Mouse (Mus musculus) C2C12 (cell line): ENCODE data around the gene Utrn.

ENCODE experiments used
- CEBPB ChIP-seq: IDR thresholded peaks from one replicate; pipeline ENCODE4 v1.6.1; 2011; ENCODE audit warnings: low read depth, mild to moderate bottlenecking, control low read depth, moderate library complexity
- CTCF ChIP-seq: IDR thresholded peaks from one replicate; pipeline ENCODE4 v1.5.1; 2011; ENCODE audit not compliant: control insufficient read depth, insufficient read depth, insufficient read length
- MAX ChIP-seq: IDR thresholded peaks from one replicate; pipeline ENCODE4 v1.6.1; 2011; ENCODE audit warnings: mild to moderate bottlenecking, control low read depth
- MYOG ChIP-seq: IDR thresholded peaks from one replicate; pipeline ENCODE4 v1.6.1; 2011; ENCODE audit not compliant: control insufficient read depth, insufficient read length; ENCODE audit errors: extremely low read depth
- USF1 ChIP-seq: IDR thresholded peaks from one replicate; pipeline ENCODE4 v1.6.1; 2011; ENCODE audit warnings: low read depth, mild to moderate bottlenecking, control low read depth, moderate library complexity

DNA sequence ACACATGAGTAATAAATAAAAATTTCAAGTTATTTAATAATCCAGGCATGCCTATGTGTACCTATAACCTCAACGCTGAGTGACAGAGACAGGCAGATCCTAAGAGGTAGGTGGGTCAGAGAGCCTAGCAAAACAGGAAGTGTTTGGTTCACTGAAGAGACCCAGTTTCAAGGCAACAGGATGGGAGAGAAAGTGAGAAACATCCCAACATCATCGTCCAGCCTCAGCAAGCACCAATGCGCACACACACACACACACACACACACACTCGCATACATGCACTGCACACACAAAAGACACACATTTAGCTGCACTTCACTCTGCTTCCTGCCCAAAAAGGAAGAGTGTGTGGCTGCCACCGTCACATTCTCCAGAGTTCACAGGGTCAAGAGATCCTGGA, 27.7 kb downstream of the Utrn start:
- TF ChIP-seq CEBPB (no peak), CTCF (no peak), USF1 (no peak), MAX (no peak), MYOG (no peak)
